Mouse (Mus musculus): Measurements from ENCODE around the gene Rbbp7.

Gene Rbbp7

GRCm38 (mm10) chrX:162760115-162760942, at the start of gene Rbbp7:
Gene Rbbp7 (plus strand): TSS chrX:162760402.
- peak; percentile 91 for DNase-seq (ENCODE audit: low read depth, low spot score)

GRCm38 (mm10) chrX:162717837-162718236, 42.4 kb upstream of the Rbbp7 start:
- peak; percentile 68 for DNase-seq (ENCODE audit: low read depth, low spot score)

GRCm38 (mm10) chrX:162719615-162720014, 40.6 kb upstream of the Rbbp7 start:
- peak; percentile 62 for DNase-seq (ENCODE audit: low read depth, low spot score)

GRCm38 (mm10) chrX:162727367-162727777, 32.8 kb upstream of the Rbbp7 start:
- no peak for DNase-seq (ENCODE audit: low read depth, low spot score)

- DNase-seq (ENCODE audit: low read depth, low spot score), result no peak
These were observed 32.4 kb upstream of the Rbbp7 start for GRCm38 (mm10) chrX:162727795-162728194.

- no peak for DNase-seq (ENCODE audit: low read depth, low spot score)
These were observed 32.0 kb upstream of the Rbbp7 start for GRCm38 (mm10) chrX:162728228-162728627.

GRCm38 (mm10) chrX:162730031-162730430, 30.2 kb upstream of the Rbbp7 start:
- no peak for DNase-seq (ENCODE audit: low read depth, low spot score)

GRCm38 (mm10) chrX:162734997-162735929, 24.9 kb upstream of the Rbbp7 start:
- DNase-seq (ENCODE audit: low read depth, low spot score), result peak; percentile 65

GRCm38 (mm10) chrX:162736140-162736659, 24.0 kb upstream of the Rbbp7 start:
- no peak for DNase-seq (ENCODE audit: low read depth, low spot score)

- no peak for DNase-seq (ENCODE audit: low read depth, low spot score)
These were observed 11.3 kb upstream of the Rbbp7 start for GRCm38 (mm10) chrX:162748696-162749420.

GRCm38 (mm10) chrX:162752418-162752817, 7.8 kb upstream of the Rbbp7 start:
- no peak for DNase-seq (ENCODE audit: low read depth, low spot score)

- DNase-seq (ENCODE audit: low read depth, low spot score), result no peak
These were observed 5.9 kb upstream of the Rbbp7 start for GRCm38 (mm10) chrX:162754314-162754713.

- no peak for DNase-seq (ENCODE audit: low read depth, low spot score)
These were observed 4.1 kb upstream of the Rbbp7 start for GRCm38 (mm10) chrX:162756058-162756457.

- DNase-seq (ENCODE audit: low read depth, low spot score), result peak; percentile 82
These were observed 719 bp upstream of the Rbbp7 start for GRCm38 (mm10) chrX:162759251-162760114.

- peak; percentile 23 for DNase-seq (ENCODE audit: low read depth, low spot score)
These were observed 835 bp downstream of the Rbbp7 start for GRCm38 (mm10) chrX:162760958-162761515.

GRCm38 (mm10) chrX:162761716-162762395, 1.7 kb downstream of the Rbbp7 start:
- peak; percentile 46 for DNase-seq (ENCODE audit: low read depth, low spot score)

- no peak for DNase-seq (ENCODE audit: low read depth, low spot score)
These were observed 10.5 kb downstream of the Rbbp7 start for GRCm38 (mm10) chrX:162770726-162771125.

- no peak for DNase-seq (ENCODE audit: low read depth, low spot score)
These were observed 28.2 kb downstream of the Rbbp7 start for GRCm38 (mm10) chrX:162788372-162788771.

- peak; percentile 24 for DNase-seq (ENCODE audit: low read depth, low spot score)
These were observed 31.2 kb downstream of the Rbbp7 start for GRCm38 (mm10) chrX:162791392-162791791.

Data from A20 (cell line).